Mouse (Mus musculus): ENCODE data around the gene Fads1. TPM values are rescaled to one million over a fixed set of nuclear protein-coding genes. Genes with fewer than 3 reads are reported as not detected.

Fads1 gene
- polyA plus RNA-seq, 1 experiment from 2014 or later, result 106 TPM

DNA sequence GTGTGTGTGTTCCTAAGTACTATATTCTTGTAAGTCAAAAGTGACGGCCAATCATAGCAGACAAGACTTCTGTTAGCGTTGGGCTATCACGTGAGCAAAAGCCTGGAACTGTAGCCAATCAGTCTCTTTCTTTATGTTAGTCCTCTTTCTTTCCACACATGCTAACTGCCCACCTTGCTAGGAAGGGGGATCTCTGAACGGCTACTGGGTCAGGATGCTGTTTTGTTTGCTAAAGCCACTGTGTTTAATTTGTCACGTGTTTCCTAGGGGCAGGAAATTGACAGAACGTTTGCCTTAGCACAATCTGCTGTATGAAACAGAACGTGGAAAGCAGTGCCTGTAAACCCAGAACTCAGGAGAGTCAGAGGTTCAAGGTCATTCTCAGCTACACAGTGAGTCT, 546 bp upstream of the Fads1 start:
- ATAC-seq (ENCODE audit: borderline replicate concordance, extremely low read depth, low FRiP score, low TSS enrichment), result no peak
- peak overlapping the region; percentile 44; the same call in 1 of the 2 replicates for H3K27ac ChIP-seq

GRCm38 (mm10) chr19:10183299-10183983, 753 bp downstream of the Fads1 start:
- H3K27me3 ChIP-seq, result no peaks in the 10 kb centered on the region
- peak overlapping the region; percentile 84 for H3K4me2 ChIP-seq
- peaks cover 19% of the 10 kb centered on the region for H3K4me1 ChIP-seq
- ATAC-seq (ENCODE audit: borderline replicate concordance, extremely low read depth, low FRiP score, low TSS enrichment), result peak; percentile 68
- H3K36me3 ChIP-seq, result peaks cover 33% of the 10 kb centered on the region
- peak overlapping the region; percentile 88 for H3K9ac ChIP-seq
- WGBS, result under 1% methylated on average over 35 of the region's 35 CpGs
- peak overlapping the region; percentile 98 for H3K4me3 ChIP-seq
- peak overlapping the region; percentile 89 for H3K27ac ChIP-seq
- H3K9me3 ChIP-seq, result no peaks in the 10 kb centered on the region

More for the DNA sequence above, 546 bp upstream of the Fads1 start:
- WGBS, result 28% methylated on average over 7 of the region's 7 CpGs
- H3K4me1 ChIP-seq, result peaks cover 23% of the 10 kb centered on the region
- peak overlapping the region; percentile 37 for H3K9ac ChIP-seq
- no peaks in the 10 kb centered on the region for H3K27me3 ChIP-seq
- H3K9me3 ChIP-seq, result no peaks in the 10 kb centered on the region
- H3K4me3 ChIP-seq, result peak overlapping the region; percentile 98
- peaks cover 20% of the 10 kb centered on the region for H3K36me3 ChIP-seq
- H3K4me2 ChIP-seq, result peak overlapping the region; percentile 84

GRCm38 (mm10) chr19:10184096-10184495, 1.4 kb downstream of the Fads1 start:
- Histone ChIP-seq H3K4me2 (peak overlapping the region; percentile 84), H3K9me3 (no peaks in the 10 kb centered on the region), H3K4me3 (peak overlapping the region; percentile 98), H3K27ac (peak overlapping the region; percentile 89), H3K9ac (peak overlapping the region; percentile 88), H3K27me3 (no peaks in the 10 kb centered on the region), H3K36me3 (peaks cover 40% of the 10 kb centered on the region), H3K4me1 (peaks cover 19% of the 10 kb centered on the region)
- ATAC-seq (ENCODE audit: borderline replicate concordance, extremely low read depth, low FRiP score, low TSS enrichment), result peak; percentile 32; the same call in 1 of the 2 replicates
- 5% methylated on average over 12 of the region's 12 CpGs for whole genome bisulfite sequencing

GRCm38 (mm10) chr19:10185876-10186275, 3.2 kb downstream of the Fads1 start:
- Histone ChIP-seq H3K36me3 (peaks cover 56% of the 10 kb centered on the region), H3K4me3 (no peak overlapping the region), H3K27ac (no peak overlapping the region), H3K9me3 (no peaks in the 10 kb centered on the region), H3K27me3 (no peaks in the 10 kb centered on the region), H3K4me2 (no peak overlapping the region), H3K9ac (no peak overlapping the region), H3K4me1 (peaks cover 19% of the 10 kb centered on the region)
- WGBS, result 91% methylated on average over 3 of the region's 3 CpGs
- no peak for ATAC-seq (ENCODE audit: borderline replicate concordance, extremely low read depth, low FRiP score, low TSS enrichment)

GRCm38 (mm10) chr19:10186569-10186968, 3.9 kb downstream of the Fads1 start:
- Histone ChIP-seq H3K4me1 (peaks cover 19% of the 10 kb centered on the region), H3K9ac (no peak overlapping the region), H3K36me3 (peaks cover 62% of the 10 kb centered on the region), H3K4me3 (no peak overlapping the region), H3K4me2 (no peak overlapping the region), H3K9me3 (no peaks in the 10 kb centered on the region), H3K27ac (no peak overlapping the region), H3K27me3 (no peaks in the 10 kb centered on the region)
- WGBS, result 92% methylated on average over 8 of the region's 8 CpGs
- no peak for ATAC-seq (ENCODE audit: borderline replicate concordance, extremely low read depth, low FRiP score, low TSS enrichment)

- H3K4me2 ChIP-seq, result no peak overlapping the region
- ATAC-seq (ENCODE audit: borderline replicate concordance, extremely low read depth, low FRiP score, low TSS enrichment), result no peak
- H3K4me3 ChIP-seq, result no peak overlapping the region
- H3K27ac ChIP-seq, result no peak overlapping the region
- no peaks in the 10 kb centered on the region for H3K9me3 ChIP-seq
- peaks cover 79% of the 10 kb centered on the region for H3K36me3 ChIP-seq
- H3K27me3 ChIP-seq, result no peaks in the 10 kb centered on the region
- no peak overlapping the region for H3K9ac ChIP-seq
- peaks cover 13% of the 10 kb centered on the region for H3K4me1 ChIP-seq
- WGBS, result 87% methylated on average over 10 of the region's 10 CpGs
Measured at GRCm38 (mm10) chr19:10188281-10188811, 5.7 kb downstream of the Fads1 start.

DNA sequence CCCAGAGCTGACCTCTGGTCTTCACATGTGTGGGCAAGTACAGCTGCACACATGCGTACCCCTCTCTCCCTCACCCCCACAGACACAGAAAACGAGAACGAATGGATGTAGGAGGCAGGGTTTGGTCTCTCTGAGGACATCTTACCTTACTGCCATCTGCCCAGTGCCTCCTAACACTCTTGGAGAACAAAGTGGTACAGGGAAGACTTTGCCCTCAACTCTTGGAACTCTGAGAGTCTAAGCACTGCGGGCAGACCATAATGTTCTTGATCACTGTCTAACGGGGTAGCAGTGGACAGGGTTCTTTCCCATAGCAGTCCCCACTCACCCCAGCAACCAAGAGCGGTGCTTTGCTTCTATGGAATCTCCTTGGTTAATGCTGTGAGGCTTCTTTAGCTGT, 6.3 kb downstream of the Fads1 start:
- H3K36me3 ChIP-seq, result peaks cover 85% of the 10 kb centered on the region
- no peak overlapping the region for H3K4me3 ChIP-seq
- 95% methylated on average over 6 of the region's 6 CpGs for WGBS

GRCm38 (mm10) chr19:10189940-10190339, 7.3 kb downstream of the Fads1 start:
- Histone ChIP-seq H3K4me1 (peaks cover 2% of the 10 kb centered on the region; the same call in 1 of the 2 replicates), H3K4me3 (no peak overlapping the region), H3K9me3 (no peaks in the 10 kb centered on the region), H3K36me3 (peaks cover 94% of the 10 kb centered on the region), H3K4me2 (no peak overlapping the region), H3K9ac (no peak overlapping the region), H3K27me3 (no peaks in the 10 kb centered on the region), H3K27ac (no peak overlapping the region)
- WGBS, result 91% methylated on average over 8 of the region's 8 CpGs
- no peak for ATAC-seq (ENCODE audit: borderline replicate concordance, extremely low read depth, low FRiP score, low TSS enrichment)

More for the DNA sequence above, 6.3 kb downstream of the Fads1 start:
- Histone ChIP-seq H3K4me2 (no peak overlapping the region), H3K27me3 (no peaks in the 10 kb centered on the region), H3K4me1 (peaks cover 11% of the 10 kb centered on the region), H3K27ac (no peak overlapping the region), H3K9me3 (no peaks in the 10 kb centered on the region), H3K9ac (no peak overlapping the region)
- ATAC-seq (ENCODE audit: borderline replicate concordance, extremely low read depth, low FRiP score, low TSS enrichment), result no peak

DNA sequence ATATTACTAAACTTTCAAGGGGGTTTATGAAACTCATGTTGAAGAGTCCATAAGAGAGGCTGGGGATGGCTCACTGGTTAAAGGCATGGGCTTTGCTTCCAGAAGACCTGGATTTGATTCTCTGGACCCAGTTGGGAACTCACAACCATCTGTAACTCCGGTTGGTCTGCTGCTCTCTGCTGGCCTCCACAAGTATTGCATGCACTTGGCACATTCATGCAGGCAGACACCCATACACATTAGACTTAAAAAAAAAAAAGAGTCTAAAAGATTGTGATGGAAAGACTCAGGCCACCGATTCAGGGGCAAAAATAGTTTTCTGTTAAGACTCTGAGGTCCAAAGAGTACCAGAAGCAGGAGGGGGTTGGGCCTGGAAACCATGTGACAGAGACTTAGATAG, 8.1 kb downstream of the Fads1 start:
- H3K4me3 ChIP-seq, result no peak overlapping the region
- H3K27me3 ChIP-seq, result no peaks in the 10 kb centered on the region
- WGBS, result 28% methylated on average over 2 of the region's 2 CpGs
- H3K27ac ChIP-seq, result no peak overlapping the region
- ATAC-seq (ENCODE audit: borderline replicate concordance, extremely low read depth, low FRiP score, low TSS enrichment), result no peak; the same call in 1 of the 2 replicates
- no peak overlapping the region for H3K9ac ChIP-seq
- H3K36me3 ChIP-seq, result peaks cover 95% of the 10 kb centered on the region
- H3K4me1 ChIP-seq, result no peaks in the 10 kb centered on the region
- no peaks in the 10 kb centered on the region for H3K9me3 ChIP-seq
- H3K4me2 ChIP-seq, result no peak overlapping the region

- no peak overlapping the region for H3K9ac ChIP-seq
- no peaks in the 10 kb centered on the region for H3K9me3 ChIP-seq
- H3K27ac ChIP-seq, result no peak overlapping the region
- H3K4me3 ChIP-seq, result no peak overlapping the region
- ATAC-seq (ENCODE audit: borderline replicate concordance, extremely low read depth, low FRiP score, low TSS enrichment), result no peak
- H3K36me3 ChIP-seq, result peaks cover 95% of the 10 kb centered on the region
- H3K4me2 ChIP-seq, result no peak overlapping the region
- H3K4me1 ChIP-seq, result no peaks in the 10 kb centered on the region
- H3K27me3 ChIP-seq, result no peaks in the 10 kb centered on the region
- 54% methylated on average over 7 of the region's 7 CpGs for WGBS
Measured at GRCm38 (mm10) chr19:10191326-10191725, 8.6 kb downstream of the Fads1 start.

DNA sequence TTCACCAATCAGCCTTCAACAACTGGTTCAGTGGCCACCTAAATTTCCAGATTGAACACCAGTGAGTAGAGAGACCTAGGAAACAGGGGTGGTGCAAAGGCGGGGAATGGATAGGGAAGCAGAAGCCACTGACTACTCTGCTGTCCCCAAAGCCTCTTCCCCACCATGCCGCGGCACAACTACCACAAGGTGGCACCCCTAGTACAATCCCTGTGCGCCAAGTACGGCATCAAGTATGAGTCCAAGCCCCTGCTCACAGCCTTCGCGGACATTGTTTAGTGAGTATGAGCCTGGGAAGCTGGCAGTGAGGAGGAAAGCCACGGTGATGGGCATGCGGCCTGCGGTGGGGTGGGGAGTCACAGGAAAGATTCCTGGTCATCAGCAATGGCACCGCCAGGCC, 11.6 kb downstream of the Fads1 start:
- H3K27ac ChIP-seq, result no peak overlapping the region
- H3K4me3 ChIP-seq, result no peak overlapping the region
- H3K36me3 ChIP-seq, result peaks cover 79% of the 10 kb centered on the region
- no peaks in the 10 kb centered on the region for H3K4me1 ChIP-seq
- 80% methylated on average over 11 of the region's 11 CpGs for WGBS
- no peaks in the 10 kb centered on the region for H3K27me3 ChIP-seq
- no peaks in the 10 kb centered on the region for H3K9me3 ChIP-seq
- H3K9ac ChIP-seq, result no peak overlapping the region
- H3K4me2 ChIP-seq, result no peak overlapping the region
- ATAC-seq (ENCODE audit: borderline replicate concordance, extremely low read depth, low FRiP score, low TSS enrichment), result no peak

GRCm38 (mm10) chr19:10195252-10195651, 12.6 kb downstream of the Fads1 start:
- H3K4me1 ChIP-seq, result no peaks in the 10 kb centered on the region
- H3K9me3 ChIP-seq, result no peaks in the 10 kb centered on the region
- 73% methylated on average over 5 of the region's 5 CpGs for WGBS
- H3K4me2 ChIP-seq, result no peak overlapping the region
- H3K27ac ChIP-seq, result no peak overlapping the region
- H3K9ac ChIP-seq, result no peak overlapping the region
- peaks cover 79% of the 10 kb centered on the region for H3K36me3 ChIP-seq
- H3K4me3 ChIP-seq, result no peak overlapping the region
- no peaks in the 10 kb centered on the region for H3K27me3 ChIP-seq
- ATAC-seq (ENCODE audit: borderline replicate concordance, extremely low read depth, low FRiP score, low TSS enrichment), result no peak
